Mouse (Mus musculus) spleen, embryonic (tissue): ENCODE measurements around the gene Xab2.

Experiments used
- CTCF ChIA-PET: fragments of 350-600 bp; sonication (Branson Sonifier 250); formaldehyde crosslinking; loops from one replicate; lab custom pipeline; 2022; lab: Charles Lee

The Xab2 gene

DNA sequence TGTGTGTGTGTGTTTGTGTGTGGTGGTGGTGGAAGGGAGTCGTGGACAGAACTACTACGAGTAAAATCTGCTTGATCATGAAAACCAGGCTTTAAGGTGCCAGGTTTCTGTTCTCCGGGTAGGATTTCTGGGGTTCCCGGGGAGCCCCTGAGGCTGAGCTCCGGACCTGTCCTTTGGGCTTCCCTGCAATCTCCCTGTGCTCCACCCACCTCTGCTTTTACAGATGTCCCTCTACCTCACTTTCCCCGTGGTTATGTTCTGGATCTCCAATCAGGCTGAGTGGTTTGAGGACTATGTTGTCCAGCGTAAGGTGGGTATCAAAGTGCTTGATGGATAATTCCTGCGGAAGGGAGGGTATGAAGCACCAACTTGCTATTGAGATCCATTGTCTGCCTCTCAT, 1.0 kb upstream of the Xab2 start:
- CTCF ChIA-PET: no interaction called here

DNA sequence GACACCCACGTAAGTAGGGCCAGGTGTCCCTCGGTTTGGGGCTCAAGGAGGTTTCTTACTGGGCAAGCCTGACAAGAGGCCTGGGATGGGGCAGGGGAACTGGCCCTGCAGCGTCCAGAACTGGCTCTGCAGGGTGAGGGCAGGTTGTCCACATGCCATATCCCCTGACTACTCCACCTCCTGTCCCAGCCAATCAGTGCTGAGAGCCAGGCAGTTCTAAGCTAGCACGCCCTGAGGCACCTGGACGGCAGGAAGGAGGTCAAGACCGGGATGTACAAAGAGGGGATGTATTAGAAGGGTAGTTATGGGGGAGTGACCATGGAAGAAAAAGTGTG, 11.3 kb downstream of the Xab2 start:
- CTCF ChIA-PET: no interaction called here

DNA sequence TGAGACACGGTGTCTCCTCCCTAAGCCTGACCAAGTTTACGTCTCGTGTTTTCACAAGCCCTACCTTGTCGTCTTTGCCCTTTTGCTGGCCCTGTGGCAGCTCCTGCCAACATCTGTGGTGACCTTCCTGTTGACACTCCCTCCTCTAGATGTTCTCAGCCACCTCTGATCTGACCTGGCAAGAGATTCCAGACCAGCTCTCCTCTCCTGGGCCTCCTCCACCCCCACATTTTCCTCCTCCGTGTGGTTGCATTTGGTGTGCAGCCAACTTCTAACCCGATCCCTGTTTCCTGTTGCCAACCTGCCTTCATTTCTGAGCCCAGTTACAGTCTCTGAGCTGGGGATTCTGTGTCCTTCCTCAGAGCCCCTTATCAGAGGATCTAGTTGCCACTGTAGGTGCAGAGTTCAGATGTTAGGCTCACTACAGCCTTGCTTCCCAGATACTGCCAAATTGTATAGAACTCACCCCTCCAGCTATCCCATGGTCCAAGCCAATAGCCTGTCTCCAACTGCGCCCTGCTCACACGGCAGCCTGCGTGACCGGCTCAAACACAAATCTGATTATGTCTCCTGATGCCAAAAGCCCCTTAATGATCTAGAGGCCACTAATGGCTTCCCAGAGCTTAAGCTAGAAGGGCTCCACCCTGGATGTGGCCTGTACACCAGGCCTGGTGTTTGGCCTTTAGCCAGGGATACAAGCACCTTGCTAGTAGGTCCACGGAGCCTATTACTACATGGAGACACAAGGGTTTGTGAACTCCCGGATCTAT, 11.9 kb downstream of the Xab2 start:
- CTCF ChIA-PET: no interaction called here

DNA sequence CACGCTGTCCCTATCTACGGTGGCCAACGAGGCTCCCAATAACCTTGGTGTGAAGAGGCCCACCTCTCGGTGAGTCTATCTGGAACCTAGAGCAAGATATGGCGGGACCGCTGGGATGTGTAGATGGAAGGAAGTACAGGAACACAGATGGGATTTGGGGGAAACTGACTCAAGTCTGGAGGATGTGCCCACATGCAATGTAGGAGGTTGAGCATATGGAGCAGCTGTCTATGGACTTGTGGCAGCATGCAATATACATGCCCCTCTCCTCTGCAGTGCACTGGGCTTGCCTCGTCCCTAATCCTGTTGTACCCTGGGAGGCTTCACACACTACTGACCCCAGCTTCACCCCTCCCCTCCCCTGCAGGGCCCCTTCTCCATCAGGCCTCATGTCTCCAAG, 13.3 kb downstream of the Xab2 start:
- CTCF ChIA-PET: no interaction called here

DNA sequence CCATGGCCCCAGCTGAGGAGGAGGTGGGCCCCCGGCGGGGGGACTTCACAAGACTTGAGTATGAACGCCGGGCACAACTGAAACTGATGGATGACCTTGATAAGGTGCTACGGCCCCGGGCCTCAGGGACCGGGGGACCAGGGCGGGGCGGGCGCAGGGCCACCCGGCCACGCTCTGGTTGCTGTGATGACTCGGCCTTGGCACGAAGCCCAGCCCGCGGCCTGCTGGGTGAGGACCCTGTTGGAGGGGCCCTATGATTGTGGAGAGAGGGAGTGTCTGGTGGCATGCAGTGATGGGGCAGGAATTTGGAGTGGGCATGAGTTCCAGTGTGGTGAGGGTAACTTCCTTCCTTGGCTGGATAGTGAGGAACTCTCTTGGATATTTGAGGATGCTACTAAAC, 14.5 kb downstream of the Xab2 start:
- CTCF ChIA-PET: no interaction called here

DNA sequence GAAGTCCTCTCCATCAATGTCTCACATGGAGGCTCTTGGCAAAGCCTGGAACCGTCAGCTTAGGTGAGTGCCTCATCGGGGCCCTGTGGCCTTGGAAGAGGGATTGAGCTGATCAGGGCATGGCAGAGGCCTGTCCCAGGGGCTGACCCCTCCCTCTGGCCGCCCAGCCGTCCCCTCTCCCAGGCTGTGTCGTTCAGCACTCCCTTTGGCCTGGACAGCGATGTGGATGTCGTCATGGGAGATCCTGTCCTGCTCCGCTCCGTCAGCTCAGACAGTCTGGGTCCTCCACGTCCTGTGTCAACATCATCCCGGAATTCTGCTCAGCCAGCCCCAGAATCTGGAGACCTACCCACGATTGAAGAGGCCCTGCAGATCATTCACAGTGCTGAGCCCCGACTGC, 17.7 kb downstream of the Xab2 start:
- CTCF ChIA-PET: interaction anchor here (0.5 to 0.6 kb wide), 3 partner anchors 7 to 131 kb away, joined by 3 to 8 read pairs (median 5); no protein-coding TSS in a partner anchor

DNA sequence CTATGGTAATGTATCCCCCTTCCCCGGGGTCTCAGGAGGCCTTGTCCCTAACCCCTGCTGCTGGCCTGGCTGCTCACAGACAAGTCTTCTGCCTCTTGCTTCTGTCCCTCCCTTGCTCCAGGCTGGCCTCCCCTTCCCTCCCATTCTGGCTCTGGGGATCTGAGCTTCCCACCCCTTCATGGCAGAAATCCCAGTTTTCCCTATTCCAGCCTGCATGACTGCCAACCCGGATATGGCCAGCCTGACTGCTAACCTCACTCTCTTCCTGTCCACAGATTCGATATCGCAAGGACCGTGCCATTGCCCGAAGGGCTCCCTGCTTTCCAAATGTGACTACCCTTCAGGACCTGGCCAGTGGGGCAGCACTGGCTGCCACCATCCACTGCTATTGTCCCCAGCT, 20.7 kb downstream of the Xab2 start:
- CTCF ChIA-PET: no interaction called here

DNA sequence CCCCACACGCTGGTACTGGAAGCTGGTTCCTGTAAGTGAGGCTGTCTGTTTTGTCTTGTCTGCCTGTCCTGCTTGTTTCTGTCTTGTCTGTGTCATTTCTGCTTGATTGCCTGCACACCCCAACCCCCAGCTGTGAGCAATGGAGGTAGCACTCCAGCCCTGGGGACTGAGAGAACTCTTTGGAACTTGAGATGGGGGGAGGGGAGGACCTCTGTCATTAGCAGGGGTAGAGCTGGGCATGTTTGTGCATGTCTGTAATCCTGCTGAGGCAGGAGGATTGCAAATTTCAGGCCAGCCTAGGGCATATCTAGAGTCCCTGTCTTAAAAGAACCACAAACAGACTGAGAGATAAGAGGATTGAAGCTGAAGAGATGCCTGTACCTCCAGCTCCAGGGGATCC, 21.9 kb downstream of the Xab2 start:
- CTCF ChIA-PET: no interaction called here

DNA sequence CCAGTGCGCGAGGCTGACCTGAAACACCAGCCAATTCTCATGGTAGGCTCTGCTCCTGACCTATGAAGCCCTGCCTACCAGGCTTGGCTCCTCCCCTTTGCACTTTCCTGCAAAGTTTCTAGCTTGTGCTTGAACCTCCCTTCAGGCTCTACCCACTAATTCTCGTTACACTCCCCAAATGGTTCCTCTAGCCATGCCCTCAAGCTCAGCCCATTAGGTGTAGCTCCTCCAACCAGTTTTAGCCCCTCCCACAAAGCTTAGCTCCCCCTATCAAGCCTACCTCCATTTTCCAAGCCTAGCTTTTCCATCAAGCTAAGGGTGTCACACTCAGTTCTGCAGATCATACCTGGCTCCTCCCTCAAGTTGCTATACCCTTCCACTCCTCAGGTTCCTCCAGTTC, 23.1 kb downstream of the Xab2 start:
- CTCF ChIA-PET: no interaction called here

DNA sequence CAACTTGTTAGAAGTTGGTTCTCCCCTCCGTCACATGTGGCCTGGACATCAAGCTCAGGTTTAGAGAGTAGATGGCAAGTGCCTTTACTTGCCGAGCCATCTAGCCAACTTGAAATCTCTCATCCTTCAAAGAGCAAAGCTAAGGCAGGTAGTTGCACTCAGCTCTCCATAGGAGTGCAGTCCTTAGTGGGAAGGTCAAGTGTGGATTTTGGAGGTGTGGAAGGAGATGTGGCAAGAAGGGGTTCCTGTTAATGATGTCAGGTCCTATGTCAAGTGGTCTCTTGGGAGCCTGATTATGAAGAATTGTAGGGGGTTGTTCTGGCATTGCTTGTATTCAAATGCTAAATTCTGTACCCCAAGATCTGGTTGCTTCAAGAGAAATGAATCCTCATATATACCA, 26.6 kb downstream of the Xab2 start:
- CTCF ChIA-PET: no interaction called here

DNA sequence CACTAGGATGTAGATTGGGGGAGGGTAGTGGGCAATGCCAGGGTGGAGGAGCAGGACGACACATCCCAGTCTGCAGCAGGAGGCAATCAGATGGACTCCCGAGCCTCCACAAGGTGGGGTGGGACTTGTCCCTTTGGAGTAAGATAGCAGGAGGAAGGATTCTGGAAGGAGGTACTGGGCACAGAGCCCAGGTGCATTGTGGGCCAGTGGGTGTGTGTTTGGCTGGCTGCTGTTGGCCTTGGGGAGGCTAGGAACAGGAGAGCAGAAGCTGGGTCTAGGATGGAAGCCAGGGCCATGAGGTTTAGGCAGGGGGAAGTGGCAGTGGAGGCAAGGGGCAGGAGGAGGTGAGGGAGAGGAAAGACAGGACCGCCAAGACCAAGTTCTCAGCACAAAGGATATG, 27.6 kb downstream of the Xab2 start:
- CTCF ChIA-PET: no interaction called here

DNA sequence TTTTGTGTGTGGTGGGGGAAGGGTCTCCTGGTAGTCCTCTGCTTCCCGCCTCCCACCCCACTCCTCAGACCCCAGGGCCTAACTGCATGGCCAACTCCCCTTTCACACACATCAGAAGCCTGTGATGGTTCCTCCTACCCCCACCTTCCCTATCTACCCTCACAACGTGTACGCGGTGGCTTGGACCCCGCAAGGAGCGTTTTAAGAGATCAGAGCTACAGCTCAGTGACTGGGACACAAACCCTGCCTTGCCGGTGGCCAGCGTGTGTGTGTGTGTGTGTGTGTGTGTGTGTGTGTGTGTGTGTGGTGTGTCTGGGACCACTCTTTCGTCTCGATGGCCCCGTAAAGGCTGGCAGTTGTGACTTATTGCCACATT, 32.9 kb downstream of the Xab2 start:
- CTCF ChIA-PET: no interaction called here

DNA sequence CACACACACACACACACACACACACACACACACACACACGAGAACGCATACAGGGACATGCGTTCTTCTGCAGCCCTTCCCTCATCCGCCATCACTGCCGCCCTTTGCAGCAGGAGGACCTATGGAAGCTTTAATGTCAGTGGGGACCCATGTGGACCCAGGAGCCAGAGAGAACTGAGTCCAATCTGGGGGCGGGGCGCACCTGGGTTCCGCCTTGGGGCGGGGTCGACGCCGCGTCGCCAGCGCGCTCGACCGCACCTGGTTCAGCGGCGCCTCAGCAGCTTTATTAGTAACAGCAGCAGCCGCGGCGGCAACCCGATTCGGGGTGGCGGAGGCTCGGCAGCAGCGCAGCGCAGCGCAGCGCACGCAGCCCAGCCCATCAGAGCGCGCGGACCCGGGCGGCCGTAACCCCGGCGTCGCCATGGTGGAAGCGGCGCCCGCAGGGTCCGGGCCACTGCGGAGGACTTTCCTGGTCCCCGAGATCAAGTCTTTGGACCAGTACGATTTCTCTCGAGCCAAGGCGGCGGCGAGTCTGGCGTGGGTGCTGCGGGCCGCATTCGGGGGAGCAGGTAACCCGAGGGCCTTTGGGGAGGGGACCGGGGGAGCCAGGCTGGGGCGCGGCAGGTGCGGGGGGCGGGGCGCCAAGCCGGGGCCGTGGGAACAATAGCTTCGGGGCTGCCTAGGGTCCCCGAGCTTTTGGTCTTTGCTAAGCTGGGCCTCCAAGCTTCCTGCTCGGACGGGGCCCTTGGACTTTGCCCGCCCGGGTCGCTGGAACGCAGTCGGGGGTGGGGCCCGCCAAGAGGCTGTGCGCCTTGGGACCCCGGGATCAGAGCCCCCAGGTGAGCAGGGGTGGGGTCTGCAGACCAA, 33.5 kb downstream of the Xab2 start:
- CTCF ChIA-PET: no interaction called here

DNA sequence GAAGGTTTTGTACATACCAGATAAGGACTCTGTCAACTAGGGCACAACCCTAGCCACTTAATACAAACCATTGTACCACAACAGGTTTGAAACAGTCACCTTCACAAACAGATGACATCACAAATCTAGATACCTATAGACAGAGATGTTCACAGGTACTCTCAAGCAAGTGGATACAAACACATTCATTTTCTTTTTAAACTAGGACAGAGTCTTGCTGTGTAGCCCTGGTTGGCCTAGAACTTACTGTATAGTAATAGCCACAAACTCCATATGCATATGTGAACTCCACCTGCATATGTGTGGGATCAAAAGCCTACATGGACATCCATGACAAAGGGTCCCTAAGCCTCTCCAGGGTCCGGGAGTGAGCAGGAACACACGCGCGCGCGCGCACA, 34.1 kb downstream of the Xab2 start, which contains the start of gene Camsap3:
Camsap3 (plus strand) TSS at position 301 of the 398 bp plus-strand sequence.
- CTCF ChIA-PET: no interaction called here

DNA sequence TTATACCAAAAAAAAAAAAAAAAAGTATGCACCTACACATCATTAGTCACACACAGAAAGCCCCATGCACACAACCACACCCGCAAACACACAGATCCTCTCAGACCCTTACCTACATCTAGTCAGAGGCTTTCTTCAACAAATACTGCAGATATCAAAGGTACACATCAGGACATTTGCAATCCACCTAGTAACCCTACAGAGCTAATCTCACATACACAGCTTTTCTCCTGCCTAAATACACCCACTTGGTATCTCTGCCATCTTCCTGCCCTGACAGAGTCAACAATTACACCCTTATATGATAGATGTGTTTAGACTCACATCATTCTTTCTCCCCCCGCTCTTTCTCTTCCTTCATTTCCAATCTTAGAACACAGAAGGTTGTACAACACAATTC, 34.7 kb downstream of the Xab2 start:
- CTCF ChIA-PET: no interaction called here

DNA sequence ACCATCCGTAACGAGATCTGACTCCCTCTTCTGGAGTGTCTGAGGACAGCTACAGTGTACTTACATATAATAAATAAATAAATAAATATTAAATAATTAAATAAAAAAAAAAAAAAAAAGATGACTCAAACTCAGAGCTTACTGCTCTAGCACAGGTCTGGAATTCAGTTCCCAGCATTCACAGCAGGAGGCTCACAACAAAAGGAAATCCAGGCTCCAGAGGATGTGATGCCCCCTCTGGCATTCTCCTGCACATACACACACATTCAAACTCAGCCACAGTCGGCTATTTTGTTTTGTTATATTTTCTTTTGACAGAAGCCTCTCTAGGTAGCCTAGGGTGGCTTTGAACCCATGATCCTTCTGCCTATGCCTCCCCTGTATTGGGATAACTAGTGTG, 39.2 kb downstream of the Xab2 start:
- CTCF ChIA-PET: interaction anchor here (0.6 kb wide), 1 partner anchor 119 kb away, joined by 4 read pairs; no protein-coding TSS in a partner anchor

DNA sequence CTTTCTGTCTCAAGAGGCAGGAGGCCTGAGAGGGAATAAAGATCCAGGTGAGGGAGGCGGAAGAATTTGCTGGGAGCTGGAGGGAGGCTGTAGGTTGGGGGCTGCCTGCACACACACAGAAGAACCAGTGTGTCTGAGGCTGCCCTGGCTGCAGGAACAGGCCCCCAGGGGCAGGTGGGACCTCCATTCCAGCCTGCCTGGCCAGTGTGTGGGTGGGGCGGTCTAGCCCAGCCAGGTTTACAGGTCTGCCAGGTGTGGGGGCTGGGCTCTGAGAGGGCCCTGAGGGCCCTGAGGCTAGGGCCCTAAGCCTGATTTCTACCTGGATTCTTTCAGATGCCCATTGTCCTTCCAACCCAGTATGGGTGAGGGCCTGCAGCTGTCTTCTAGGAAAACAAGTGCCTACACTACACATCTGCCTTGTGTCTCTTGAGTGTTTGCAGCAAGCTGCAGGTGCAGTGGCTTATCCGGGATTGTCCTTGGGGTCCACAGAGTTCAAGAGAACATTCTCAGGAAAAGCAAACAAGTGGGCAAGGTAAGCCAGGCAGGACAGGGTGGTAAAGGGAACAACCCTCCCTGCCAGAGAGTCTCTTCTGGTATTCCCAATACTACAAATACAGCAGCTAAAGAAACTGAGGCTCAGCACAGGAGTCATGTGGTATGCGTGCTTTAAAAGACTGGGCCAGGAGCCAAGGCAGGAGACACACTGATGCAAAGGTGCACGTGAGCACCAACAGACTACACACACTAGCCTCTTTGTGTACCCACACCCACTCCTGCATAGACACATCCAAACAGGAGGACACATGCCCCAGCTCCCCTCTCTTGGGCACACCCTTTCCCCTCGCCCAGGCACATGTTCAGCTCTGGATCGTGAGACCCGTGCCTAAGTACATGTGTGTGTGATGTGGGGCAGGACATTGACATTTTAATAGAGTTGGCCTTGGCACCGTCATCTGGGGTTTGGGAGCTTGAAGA, 41.4 kb downstream of the Xab2 start:
- CTCF ChIA-PET: no interaction called here

DNA sequence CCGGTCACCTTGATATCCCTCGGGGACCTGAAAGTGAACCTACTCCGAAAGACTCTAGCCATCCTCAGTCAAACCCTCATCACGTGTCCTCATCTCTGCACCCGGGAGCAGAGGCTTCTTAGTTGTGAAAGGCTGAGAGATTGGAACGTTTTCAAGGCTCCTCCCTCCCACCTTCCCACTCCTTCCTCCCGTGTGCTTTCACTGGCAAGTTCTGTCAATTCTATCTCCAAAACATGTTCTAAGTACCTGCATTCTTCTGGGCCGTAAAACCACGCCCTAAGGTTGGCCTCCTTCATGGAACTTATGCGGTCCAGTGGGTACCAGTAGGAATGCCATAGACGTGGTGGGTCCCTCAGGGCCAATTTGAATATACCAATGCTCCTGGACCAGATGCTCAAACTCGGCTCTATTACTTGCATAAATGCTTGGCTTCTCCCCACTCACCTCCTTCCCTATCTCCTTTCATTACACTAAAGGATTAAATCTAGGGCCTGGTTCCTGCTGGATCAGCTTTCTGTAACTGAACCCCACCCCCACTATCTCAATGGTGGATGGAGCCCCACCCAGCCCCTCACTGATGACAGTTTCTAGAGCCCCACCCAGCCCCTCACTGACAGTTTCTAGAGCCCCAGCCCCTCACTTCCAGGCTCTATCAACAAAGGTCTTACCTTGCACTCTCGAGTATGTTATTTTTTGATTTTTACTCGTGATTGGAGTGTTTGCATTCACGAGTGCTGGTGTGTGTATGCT, 44.7 kb downstream of the Xab2 start:
- CTCF ChIA-PET: interaction anchor here (0.7 kb wide), 2 partner anchors 95 to 446 kb away, joined by 6 to 18 read pairs; no protein-coding TSS in a partner anchor

DNA sequence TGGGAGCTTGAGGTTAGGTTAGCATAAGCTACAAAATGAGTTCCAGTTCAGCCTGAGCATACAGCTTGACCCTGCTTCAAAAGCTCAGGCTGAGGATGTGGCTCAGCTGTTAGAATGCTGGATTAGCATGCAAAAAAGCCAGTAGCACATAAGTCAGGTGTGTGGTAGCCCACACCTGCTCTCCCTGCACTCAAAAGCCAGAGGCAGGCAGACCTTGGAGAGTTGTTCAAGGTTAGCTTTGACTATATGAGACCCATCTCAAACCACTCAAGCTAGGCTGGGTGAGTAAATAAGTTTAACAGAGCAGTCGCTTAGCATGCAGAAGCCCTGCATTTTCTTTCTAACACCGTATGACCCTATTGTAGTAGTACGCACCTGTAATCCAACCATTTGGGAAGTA, 46.6 kb downstream of the Xab2 start:
- CTCF ChIA-PET: interaction anchor here (0.7 kb wide), 1 partner anchor 418 kb away, joined by 9 read pairs; no protein-coding TSS in a partner anchor

DNA sequence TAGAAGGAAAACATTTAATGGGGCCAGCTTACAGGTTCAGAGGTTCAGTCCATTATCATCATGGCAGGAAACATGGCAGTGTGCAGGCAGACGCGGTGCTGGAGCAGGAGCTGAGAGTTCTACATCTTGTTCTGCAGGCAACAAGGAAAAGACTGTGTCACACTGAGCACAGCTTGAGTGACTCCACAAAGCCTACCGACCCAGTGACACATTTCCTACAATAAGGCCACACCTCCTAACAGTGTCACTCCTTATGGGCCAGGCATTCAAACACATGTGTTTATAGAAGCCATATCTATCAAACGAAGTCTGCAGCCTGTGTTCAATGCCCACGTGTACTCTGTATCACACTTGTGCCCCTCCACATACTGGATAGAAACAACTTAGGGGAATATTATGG, 51.3 kb downstream of the Xab2 start:
- CTCF ChIA-PET: no interaction called here

DNA sequence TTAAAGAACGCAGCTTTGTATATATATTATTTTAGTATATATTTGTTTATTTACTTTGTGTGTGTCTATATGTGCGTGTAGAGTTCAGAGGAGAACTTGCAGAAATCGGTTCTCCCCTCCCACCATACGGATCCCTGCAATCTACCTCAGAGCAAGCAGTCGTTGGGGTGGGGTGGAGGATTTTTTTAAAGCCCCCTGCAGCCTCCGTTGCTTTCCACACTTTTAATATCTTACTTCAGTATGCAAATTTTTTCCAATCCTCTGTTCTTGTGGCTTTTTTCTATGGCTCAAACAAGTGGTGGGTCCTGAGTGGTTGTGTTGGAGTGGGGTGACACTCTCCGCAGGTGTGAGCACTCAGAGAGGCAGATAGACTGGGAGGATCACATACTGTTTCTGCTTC, 52.7 kb downstream of the Xab2 start:
- CTCF ChIA-PET: no interaction called here
